Mouse (Mus musculus) cerebellum, adult 2 months (tissue): ENCODE measurements around the gene Cd2bp2.

Experiments
- CTCF ChIP-seq: fragments of 200-500 bp; IDR thresholded peaks from 2 replicates; pipeline ENCODE4 v1.5.1; 2011; ENCODE audit warnings: low read depth, mild to moderate bottlenecking, control low read depth, low read length, moderate library complexity, borderline replicate concordance; ENCODE audit not compliant: insufficient read depth
- POLR2A ChIP-seq: fragments of 200-500 bp; IDR thresholded peaks from 2 replicates; pipeline ENCODE4 v1.6.1; 2011; ENCODE audit warnings: low read length, control low read depth, borderline replicate concordance; ENCODE audit not compliant: insufficient read depth

- TF ChIP-seq CTCF (no peak), POLR2A (no peak)
These were observed 38.3 kb downstream of the Cd2bp2 start for GRCm38 (mm10) chr7:127157548-127157947.
